Mouse (Mus musculus): Measurements from ENCODE around the gene Pex26.

GRCm38 (mm10) chr6:121221876-121222597 lies 38.6 kb downstream of the Pex26 start:
- no peak for TF ChIP-seq CTCF (IDR thresholded peaks at IDR 0.05; ENCODE audit: low read depth, low read length)
- TF ChIP-seq POLR2A (IDR thresholded peaks at IDR 0.05; ENCODE audit: extremely low read depth, insufficient read depth, low read length): no peak

Measured in liver, adult 2 months (tissue).